Mouse (Mus musculus): ENCODE results near the gene Opalin. TPM values are rescaled to one million over a fixed set of nuclear protein-coding genes. Genes with fewer than 3 reads are reported as not detected.

Opalin gene
- polyA plus RNA-seq, 1 experiment from 2014 or later = not detected

- Histone ChIP-seq H3K27me3 (peaks cover 10% of the 10 kb centered on the region; the same call in 1 of the 2 replicates), H3K4me1 (peaks cover 13% of the 10 kb centered on the region), H3K9ac (replicated peaks) (no peak overlapping the region), H3K4me3 (no peak overlapping the region), H3K27ac (replicated peaks) (peak overlapping the region; percentile 70), H3K4me2 (replicated peaks) (no peak overlapping the region), H3K9me3 (no peaks in the 10 kb centered on the region), H3K36me3 (no peaks in the 10 kb centered on the region)
- ATAC-seq (replicated peaks) = peak; percentile 92
- WGBS = 48% methylated on average over 8 of the region's 8 CpGs
Observed at GRCm38 (mm10) chr19:41101390-41101789, 24.5 kb upstream of the Opalin start.

GRCm38 (mm10) chr19:41100863-41101262, 23.9 kb upstream of the Opalin start:
- H3K9me3 ChIP-seq = no peaks in the 10 kb centered on the region
- H3K4me1 ChIP-seq = peaks cover 13% of the 10 kb centered on the region
- H3K4me3 ChIP-seq = no peak overlapping the region
- peak overlapping the region; percentile 70 for H3K27ac ChIP-seq (replicated peaks)
- peak; percentile 68 for ATAC-seq (replicated peaks)
- H3K27me3 ChIP-seq = peaks cover 5% of the 10 kb centered on the region; the same call in 1 of the 2 replicates
- WGBS = 62% methylated on average over 7 of the region's 7 CpGs
- H3K9ac ChIP-seq (replicated peaks) = no peak overlapping the region
- H3K36me3 ChIP-seq = no peaks in the 10 kb centered on the region
- no peak overlapping the region for H3K4me2 ChIP-seq (replicated peaks)

GRCm38 (mm10) chr19:41097038-41097437, 20.1 kb upstream of the Opalin start:
- Histone ChIP-seq H3K27ac (replicated peaks) (no peak overlapping the region), H3K4me3 (no peak overlapping the region), H3K9ac (replicated peaks) (no peak overlapping the region), H3K4me1 (peaks cover 13% of the 10 kb centered on the region), H3K27me3 (no peaks in the 10 kb centered on the region), H3K9me3 (no peaks in the 10 kb centered on the region), H3K4me2 (replicated peaks) (no peak overlapping the region), H3K36me3 (no peaks in the 10 kb centered on the region)
- 47% methylated on average over 4 of the region's 4 CpGs for WGBS
- ATAC-seq (replicated peaks) = no peak

GRCm38 (mm10) chr19:41091901-41092300, 15.0 kb upstream of the Opalin start:
- Histone ChIP-seq H3K27me3 (no peaks in the 10 kb centered on the region), H3K4me3 (no peak overlapping the region), H3K27ac (replicated peaks) (no peak overlapping the region), H3K4me2 (replicated peaks) (no peak overlapping the region), H3K9ac (replicated peaks) (no peak overlapping the region), H3K4me1 (peaks cover 9% of the 10 kb centered on the region), H3K9me3 (no peaks in the 10 kb centered on the region), H3K36me3 (no peaks in the 10 kb centered on the region)
- no peak for ATAC-seq (replicated peaks)
- WGBS = 91% methylated on average over 2 of the region's 2 CpGs

GRCm38 (mm10) chr19:41089833-41090232, 12.9 kb upstream of the Opalin start:
- Histone ChIP-seq H3K36me3 (no peaks in the 10 kb centered on the region), H3K4me2 (replicated peaks) (no peak overlapping the region), H3K27ac (replicated peaks) (no peak overlapping the region), H3K9ac (replicated peaks) (0 out of 2 replicates have a peak overlapping the region, but pooled peaks have one; percentile 14), H3K27me3 (no peaks in the 10 kb centered on the region), H3K4me1 (peaks cover 9% of the 10 kb centered on the region), H3K4me3 (no peak overlapping the region), H3K9me3 (no peaks in the 10 kb centered on the region)
- WGBS = 6% methylated on average over 5 of the region's 5 CpGs
- ATAC-seq (replicated peaks) = peak; percentile 42

- Histone ChIP-seq H3K4me1 (peaks cover 9% of the 10 kb centered on the region), H3K27me3 (no peaks in the 10 kb centered on the region), H3K27ac (replicated peaks) (no peak overlapping the region), H3K9ac (replicated peaks) (no peak overlapping the region), H3K9me3 (no peaks in the 10 kb centered on the region), H3K4me3 (no peak overlapping the region), H3K36me3 (no peaks in the 10 kb centered on the region), H3K4me2 (replicated peaks) (no peak overlapping the region)
- no peak for ATAC-seq (replicated peaks)
- WGBS = 49% methylated on average over 18 of the region's 18 CpGs
Observed at GRCm38 (mm10) chr19:41088491-41088890, 11.6 kb upstream of the Opalin start.

- no peaks in the 10 kb centered on the region for H3K27me3 ChIP-seq
- no peak overlapping the region for H3K27ac ChIP-seq (replicated peaks)
- ATAC-seq (replicated peaks) = no peak
- peaks cover 9% of the 10 kb centered on the region for H3K4me1 ChIP-seq
- WGBS = 26% methylated on average over 4 of the region's 4 CpGs
- no peak overlapping the region for H3K4me2 ChIP-seq (replicated peaks)
- no peaks in the 10 kb centered on the region for H3K9me3 ChIP-seq
- H3K36me3 ChIP-seq = no peaks in the 10 kb centered on the region
- no peak overlapping the region for H3K4me3 ChIP-seq
- no peak overlapping the region for H3K9ac ChIP-seq (replicated peaks)
Observed at GRCm38 (mm10) chr19:41087901-41088300, 11.0 kb upstream of the Opalin start.

- Histone ChIP-seq H3K36me3 (no peaks in the 10 kb centered on the region), H3K9ac (replicated peaks) (no peak overlapping the region), H3K4me3 (no peak overlapping the region), H3K27ac (replicated peaks) (no peak overlapping the region), H3K4me2 (replicated peaks) (no peak overlapping the region), H3K4me1 (peaks cover 11% of the 10 kb centered on the region), H3K27me3 (no peaks in the 10 kb centered on the region), H3K9me3 (no peaks in the 10 kb centered on the region)
- peak; percentile 66 for ATAC-seq (replicated peaks)
- WGBS = 14% methylated on average over 2 of the region's 2 CpGs
Observed at GRCm38 (mm10) chr19:41086700-41087099, 9.8 kb upstream of the Opalin start.

- Histone ChIP-seq H3K4me1 (peaks cover 14% of the 10 kb centered on the region), H3K9me3 (no peaks in the 10 kb centered on the region), H3K27ac (replicated peaks) (no peak overlapping the region), H3K36me3 (no peaks in the 10 kb centered on the region), H3K9ac (replicated peaks) (no peak overlapping the region), H3K27me3 (no peaks in the 10 kb centered on the region), H3K4me2 (replicated peaks) (no peak overlapping the region), H3K4me3 (no peak overlapping the region)
- 86% methylated on average over 6 of the region's 6 CpGs for WGBS
- peak; percentile 18 for ATAC-seq (replicated peaks)
Observed at GRCm38 (mm10) chr19:41086289-41086688, 9.4 kb upstream of the Opalin start.

GRCm38 (mm10) chr19:41083646-41084045, 6.7 kb upstream of the Opalin start:
- no peak overlapping the region for H3K4me2 ChIP-seq (replicated peaks)
- H3K4me3 ChIP-seq = no peak overlapping the region
- H3K9ac ChIP-seq (replicated peaks) = no peak overlapping the region
- H3K27ac ChIP-seq (replicated peaks) = no peak overlapping the region
- no peaks in the 10 kb centered on the region for H3K9me3 ChIP-seq
- H3K36me3 ChIP-seq = no peaks in the 10 kb centered on the region
- WGBS = 94% methylated on average over 14 of the region's 14 CpGs
- H3K27me3 ChIP-seq = no peaks in the 10 kb centered on the region
- peaks cover 10% of the 10 kb centered on the region for H3K4me1 ChIP-seq
- ATAC-seq (replicated peaks) = no peak

- H3K9me3 ChIP-seq = no peaks in the 10 kb centered on the region
- ATAC-seq (replicated peaks) = peak; percentile 38; the same call in 1 of the 2 replicates
- no peak overlapping the region for H3K4me3 ChIP-seq
- no peak overlapping the region for H3K4me2 ChIP-seq (replicated peaks)
- peaks cover 5% of the 10 kb centered on the region for H3K4me1 ChIP-seq
- no peak overlapping the region for H3K9ac ChIP-seq (replicated peaks)
- 20% methylated on average over 3 of the region's 3 CpGs for WGBS
- no peaks in the 10 kb centered on the region for H3K36me3 ChIP-seq
- H3K27me3 ChIP-seq = no peaks in the 10 kb centered on the region
- peak overlapping the region; percentile 52 for H3K27ac ChIP-seq (replicated peaks)
Observed at GRCm38 (mm10) chr19:41081589-41081988, 4.7 kb upstream of the Opalin start.

- WGBS = 92% methylated on average over 14 of the region's 14 CpGs
- H3K4me3 ChIP-seq = no peak overlapping the region
- no peak overlapping the region for H3K9ac ChIP-seq (replicated peaks)
- no peaks in the 10 kb centered on the region for H3K36me3 ChIP-seq
- H3K4me2 ChIP-seq (replicated peaks) = no peak overlapping the region
- no peaks in the 10 kb centered on the region for H3K4me1 ChIP-seq
- H3K27me3 ChIP-seq = no peaks in the 10 kb centered on the region
- H3K27ac ChIP-seq (replicated peaks) = no peak overlapping the region
- H3K9me3 ChIP-seq = no peaks in the 10 kb centered on the region
- ATAC-seq (replicated peaks) = no peak
Observed at GRCm38 (mm10) chr19:41073746-41074455, 3.0 kb downstream of the Opalin start.

- Histone ChIP-seq H3K4me2 (replicated peaks) (no peak overlapping the region), H3K36me3 (no peaks in the 10 kb centered on the region), H3K9ac (replicated peaks) (no peak overlapping the region), H3K27ac (replicated peaks) (no peak overlapping the region), H3K4me1 (no peaks in the 10 kb centered on the region), H3K4me3 (no peak overlapping the region), H3K9me3 (no peaks in the 10 kb centered on the region), H3K27me3 (no peaks in the 10 kb centered on the region)
- ATAC-seq (replicated peaks) = peak; percentile 60; the same call in 1 of the 2 replicates
- WGBS = 5% methylated on average over 8 of the region's 8 CpGs
Observed at GRCm38 (mm10) chr19:41071500-41071899, 5.4 kb downstream of the Opalin start.

Measured in forebrain, embryonic 15.5 days (tissue).